Mouse (Mus musculus): ENCODE measurements around the gene Acsbg1. TPM values are rescaled to one million over a fixed set of nuclear protein-coding genes. Genes with fewer than 3 reads are reported as not detected.
A peak's percentile ranks its signal among the peaks of the same experiment; 100 is the strongest.
"Not testable (repeated sequence)": the region's sequence is repeated elsewhere in the genome, so short reads cannot be mapped to it uniquely, and the experiment has no call there.

The Acsbg1 gene
- polyA plus RNA-seq (2016; fragmentation: Nextera tagmentation; extraction: Ambion mirVana) = 7.7 and 9.6 TPM in 2 replicates

- Histone ChIP-seq H3K27me3 (ENCODE audit: poor library complexity, severe bottlenecking) (no peaks in the 10 kb centered on the region), H3K27ac (peak within 1 kb of the TSS; percentile 83), H3K9me3 (no peaks in the 10 kb centered on the region; the same call in 1 of the 2 replicates), H3K4me1 (peaks cover 16% of the 10 kb centered on the region), H3K4me3 (peak within 1 kb of the TSS; percentile 39), H3K36me3 (replicated peaks) (no peaks in the 10 kb centered on the region)
- 14% methylated on average over 10 of the region's 10 CpGs for whole genome bisulfite sequencing
- peak; percentile 33 for DNase-seq (ENCODE audit: extremely low spot score, low spot score)
Measured at GRCm38 (mm10) chr9:54661605-54662377, at the start of gene Acsbg1. TSS of gene Acsbg1 (minus strand) at chr9:54661870.

GRCm38 (mm10) chr9:54708085-54708484 lies 46.4 kb upstream of the Acsbg1 start:
- no peak overlapping the region for H3K27ac ChIP-seq
- H3K27me3 ChIP-seq (ENCODE audit: poor library complexity, severe bottlenecking) = 0 out of 2 replicates have a peak, but pooled peaks cover 3% of the 10 kb centered on the region
- H3K4me1 ChIP-seq = peaks cover 13% of the 10 kb centered on the region
- 91% methylated on average over 5 of the region's 5 CpGs for WGBS
- no peak overlapping the region for H3K4me3 ChIP-seq
- H3K36me3 ChIP-seq (replicated peaks) = peaks cover 27% of the 10 kb centered on the region
- DNase-seq (ENCODE audit: extremely low spot score, low spot score) = no peak
- no peaks in the 10 kb centered on the region for H3K9me3 ChIP-seq

GRCm38 (mm10) chr9:54707288-54707999 lies 45.8 kb upstream of the Acsbg1 start:
- H3K4me1 ChIP-seq = peaks cover 16% of the 10 kb centered on the region
- H3K36me3 ChIP-seq (replicated peaks) = peaks cover 21% of the 10 kb centered on the region
- 60% methylated on average over 8 of the region's 8 CpGs for WGBS
- no peak overlapping the region for H3K27ac ChIP-seq
- DNase-seq (ENCODE audit: extremely low spot score, low spot score) = no peak
- H3K27me3 ChIP-seq (ENCODE audit: poor library complexity, severe bottlenecking) = peaks cover 6% of the 10 kb centered on the region; the same call in 1 of the 2 replicates
- H3K9me3 ChIP-seq = no peaks in the 10 kb centered on the region
- H3K4me3 ChIP-seq = no peak overlapping the region

- H3K27me3 ChIP-seq (ENCODE audit: poor library complexity, severe bottlenecking) = peaks cover 25% of the 10 kb centered on the region
- no peak overlapping the region for H3K27ac ChIP-seq
- H3K4me3 ChIP-seq = no peak overlapping the region
- H3K9me3 ChIP-seq = no peaks in the 10 kb centered on the region
- no peak for DNase-seq (ENCODE audit: extremely low spot score, low spot score)
- peaks cover 2% of the 10 kb centered on the region; the same call in 1 of the 2 replicates for H3K36me3 ChIP-seq (replicated peaks)
- 83% methylated on average over 1 of the region's 1 CpGs for WGBS
- H3K4me1 ChIP-seq = peaks cover 22% of the 10 kb centered on the region
Measured at GRCm38 (mm10) chr9:54705561-54705960, 43.9 kb upstream of the Acsbg1 start.

- H3K36me3 ChIP-seq (replicated peaks) = 0 out of 2 replicates have a peak, but pooled peaks cover 2% of the 10 kb centered on the region
- no peak for DNase-seq (ENCODE audit: extremely low spot score, low spot score)
- no peak overlapping the region for H3K27ac ChIP-seq
- no peaks in the 10 kb centered on the region for H3K9me3 ChIP-seq
- WGBS = 79% methylated on average over 5 of the region's 5 CpGs
- H3K27me3 ChIP-seq (ENCODE audit: poor library complexity, severe bottlenecking) = peaks cover 37% of the 10 kb centered on the region
- H3K4me3 ChIP-seq = no peak overlapping the region
- H3K4me1 ChIP-seq = peaks cover 32% of the 10 kb centered on the region
Measured at GRCm38 (mm10) chr9:54704361-54704760, 42.7 kb upstream of the Acsbg1 start.

- Histone ChIP-seq H3K27me3 (ENCODE audit: poor library complexity, severe bottlenecking) (peaks cover 54% of the 10 kb centered on the region), H3K9me3 (no peaks in the 10 kb centered on the region), H3K27ac (no peak overlapping the region), H3K36me3 (replicated peaks) (no peaks in the 10 kb centered on the region), H3K4me3 (no peak overlapping the region), H3K4me1 (peaks cover 36% of the 10 kb centered on the region)
- 91% methylated on average over 2 of the region's 2 CpGs for WGBS
- no peak for DNase-seq (ENCODE audit: extremely low spot score, low spot score)
Measured at GRCm38 (mm10) chr9:54702581-54702980, 40.9 kb upstream of the Acsbg1 start.

GRCm38 (mm10) chr9:54700746-54701145 lies 39.1 kb upstream of the Acsbg1 start:
- Histone ChIP-seq H3K36me3 (replicated peaks) (no peaks in the 10 kb centered on the region), H3K4me3 (no peak overlapping the region), H3K27me3 (ENCODE audit: poor library complexity, severe bottlenecking) (peaks cover 67% of the 10 kb centered on the region), H3K9me3 (no peaks in the 10 kb centered on the region), H3K4me1 (peaks cover 26% of the 10 kb centered on the region), H3K27ac (no peak overlapping the region)
- DNase-seq (ENCODE audit: extremely low spot score, low spot score) = no peak
- WGBS = 79% methylated on average over 7 of the region's 7 CpGs

- no peak for DNase-seq (ENCODE audit: extremely low spot score, low spot score)
- no peaks in the 10 kb centered on the region for H3K36me3 ChIP-seq (replicated peaks)
- peak overlapping the region; percentile 73 for H3K4me3 ChIP-seq
- 33% methylated on average over 9 of the region's 9 CpGs for WGBS
- H3K27ac ChIP-seq = peak overlapping the region; percentile 83
- no peaks in the 10 kb centered on the region for H3K9me3 ChIP-seq
- peaks cover 26% of the 10 kb centered on the region for H3K4me1 ChIP-seq
- H3K27me3 ChIP-seq (ENCODE audit: poor library complexity, severe bottlenecking) = peaks cover 67% of the 10 kb centered on the region
Measured at GRCm38 (mm10) chr9:54700174-54700475, 38.5 kb upstream of the Acsbg1 start.

GRCm38 (mm10) chr9:54699345-54700173 lies 37.9 kb upstream of the Acsbg1 start:
- no peaks in the 10 kb centered on the region for H3K36me3 ChIP-seq (replicated peaks)
- DNase-seq (ENCODE audit: extremely low spot score, low spot score) = peak; percentile 63
- peaks cover 66% of the 10 kb centered on the region for H3K27me3 ChIP-seq (ENCODE audit: poor library complexity, severe bottlenecking)
- H3K9me3 ChIP-seq = no peaks in the 10 kb centered on the region
- H3K4me3 ChIP-seq = peak overlapping the region; percentile 73
- peak overlapping the region; percentile 83 for H3K27ac ChIP-seq
- peaks cover 26% of the 10 kb centered on the region for H3K4me1 ChIP-seq
- WGBS = under 1% methylated on average over 92 of the region's 92 CpGs

GRCm38 (mm10) chr9:54699087-54699344 lies 37.3 kb upstream of the Acsbg1 start:
- Histone ChIP-seq H3K27ac (peak overlapping the region; percentile 83), H3K4me1 (peaks cover 26% of the 10 kb centered on the region), H3K4me3 (peak overlapping the region; percentile 73), H3K9me3 (no peaks in the 10 kb centered on the region), H3K27me3 (ENCODE audit: poor library complexity, severe bottlenecking) (peaks cover 68% of the 10 kb centered on the region), H3K36me3 (replicated peaks) (no peaks in the 10 kb centered on the region)
- 14% methylated on average over 27 of the region's 27 CpGs for WGBS
- DNase-seq (ENCODE audit: extremely low spot score, low spot score) = no peak

- Histone ChIP-seq H3K4me1 (peaks cover 26% of the 10 kb centered on the region), H3K36me3 (replicated peaks) (no peaks in the 10 kb centered on the region), H3K27me3 (ENCODE audit: poor library complexity, severe bottlenecking) (peaks cover 68% of the 10 kb centered on the region), H3K27ac (peak within 1 kb of the TSS; percentile 83), H3K9me3 (no peaks in the 10 kb centered on the region), H3K4me3 (peak within 1 kb of the TSS; percentile 73)
- WGBS = 68% methylated on average over 17 of the region's 17 CpGs
- no peak for DNase-seq (ENCODE audit: extremely low spot score, low spot score)
Measured at GRCm38 (mm10) chr9:54698318-54699086, 36.8 kb upstream of the Acsbg1 start, which contains the start of gene Dnaja4. TSS of gene Dnaja4 (plus strand) at chr9:54698873.

- WGBS = 6% methylated on average over 31 of the region's 31 CpGs
- H3K4me1 ChIP-seq = peaks cover 13% of the 10 kb centered on the region
- not testable (repeated sequence) for H3K9me3 ChIP-seq; DNase-seq (ENCODE audit: extremely low spot score, low spot score); H3K36me3 ChIP-seq (replicated peaks)
- H3K27me3 ChIP-seq (ENCODE audit: poor library complexity, severe bottlenecking) = peaks cover 43% of the 10 kb centered on the region
- peak overlapping the region; percentile 48 for H3K4me3 ChIP-seq
- peak overlapping the region; percentile 51; the same call in 1 of the 2 replicates for H3K27ac ChIP-seq
Measured at GRCm38 (mm10) chr9:54691241-54691805, 29.7 kb upstream of the Acsbg1 start.
